Mouse (Mus musculus): ENCODE results near the gene Ldah. TPM values are rescaled to one million over a fixed set of nuclear protein-coding genes. Genes with fewer than 3 reads are reported as not detected.

The Ldah gene
- polyA plus RNA-seq, 1 experiment from 2014 or later: 71.6 TPM

DNA sequence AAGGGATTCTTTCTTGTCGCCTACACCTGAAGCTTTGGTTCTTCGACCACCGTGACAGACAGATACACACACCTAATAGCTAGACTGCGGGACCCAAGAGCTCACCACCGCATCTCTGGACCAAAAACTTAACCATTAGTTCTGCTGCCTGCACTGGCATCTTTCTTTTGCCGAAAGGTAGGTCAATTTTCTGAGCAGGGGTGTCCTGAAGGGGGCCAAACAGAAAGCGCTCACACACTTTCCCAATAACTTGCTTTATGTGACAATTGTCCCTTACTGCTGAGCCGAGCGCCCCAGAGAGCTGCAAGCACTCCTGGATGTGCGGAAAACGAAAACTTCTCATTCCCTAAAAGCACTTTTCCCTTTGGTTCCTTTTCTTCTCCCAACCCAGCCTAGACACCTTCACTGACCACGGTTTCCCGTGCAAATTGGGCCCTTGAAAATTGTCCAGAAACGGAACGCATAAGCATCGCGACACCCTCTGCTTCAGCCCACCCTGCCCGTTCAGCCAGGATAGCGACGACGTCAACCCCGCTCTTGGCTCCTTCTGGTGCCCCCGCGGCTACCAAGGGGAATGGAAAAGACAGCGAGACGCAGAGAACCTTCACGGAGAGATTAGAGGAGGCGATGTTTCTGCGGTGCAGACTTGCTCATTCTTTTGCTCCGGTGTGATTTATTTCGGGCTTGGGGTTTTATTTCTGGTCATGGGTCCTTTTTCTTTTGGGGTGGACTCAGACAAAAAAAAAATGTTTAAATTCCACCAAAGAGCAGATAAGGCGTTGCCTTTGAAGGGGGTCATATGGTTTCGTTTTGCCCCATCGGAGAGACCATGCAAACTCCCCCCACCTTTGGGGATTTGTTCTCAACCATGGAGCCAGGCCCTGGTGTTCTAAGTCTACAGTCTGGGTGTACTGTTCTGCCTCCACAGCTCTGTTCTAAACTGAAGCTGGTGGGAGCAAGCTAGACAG is 91.5 kb downstream of the Ldah start:
- Histone ChIP-seq H3K9ac (replicated peaks; ENCODE audit: low read length) (no peak overlapping the region), H3K36me3 (replicated peaks; ENCODE audit: control insufficient read depth, insufficient read depth, low read depth, low read length) (no peaks in the 10 kb centered on the region), H3K27me3 (ENCODE audit: control insufficient read depth, insufficient read depth, low read length) (peaks cover 81% of the 10 kb centered on the region), H3K4me2 (ENCODE audit: low read depth, low read length) (no peak overlapping the region; the same call in 1 of the 2 replicates), H3K4me3 (ENCODE audit: low read depth, low read length) (0 out of 2 replicates have a peak overlapping the region, but pooled peaks have one; percentile 11), H3K4me1 (ENCODE audit: control insufficient read depth, insufficient read depth, low read length) (peaks cover 7% of the 10 kb centered on the region), H3K9me3 (replicated peaks; ENCODE audit: control insufficient read depth, low read length) (no peaks in the 10 kb centered on the region), H3K27ac (replicated peaks; ENCODE audit: low read depth, low read length) (no peak overlapping the region)
- ATAC-seq (replicated peaks; ENCODE audit: insufficient number of reproducible peaks, low FRiP score, low TSS enrichment, low read depth): no peak
- WGBS: 5% methylated on average over 34 of the region's 34 CpGs
- peak; percentile 54 for DNase-seq (ENCODE audit: low spot score)

DNA sequence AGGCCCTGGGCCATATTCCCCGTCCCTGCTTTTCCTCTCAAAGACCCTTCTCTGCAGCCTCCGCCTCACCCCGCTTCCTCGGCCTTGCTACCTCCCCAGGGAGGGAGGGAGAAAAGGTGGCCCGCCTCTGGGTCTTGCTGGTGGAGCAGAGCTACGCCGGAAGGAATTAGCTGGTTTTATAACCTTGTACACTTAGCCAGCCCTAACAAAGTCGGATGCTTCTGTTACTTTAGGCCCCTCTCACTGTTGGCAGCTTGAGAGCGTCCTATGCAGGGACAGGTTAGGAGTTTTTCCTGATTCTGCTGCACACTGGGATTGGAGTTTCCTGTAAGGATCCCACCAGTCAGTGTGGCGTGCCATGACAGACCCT is 92.2 kb downstream of the Ldah start:
- Histone ChIP-seq H3K4me3 (ENCODE audit: low read depth, low read length) (peak overlapping the region; percentile 14; the same call in 1 of the 2 replicates), H3K4me2 (ENCODE audit: low read depth, low read length) (peak overlapping the region; percentile 11), H3K36me3 (replicated peaks; ENCODE audit: control insufficient read depth, insufficient read depth, low read depth, low read length) (no peaks in the 10 kb centered on the region), H3K27me3 (ENCODE audit: control insufficient read depth, insufficient read depth, low read length) (peaks cover 82% of the 10 kb centered on the region), H3K4me1 (ENCODE audit: control insufficient read depth, insufficient read depth, low read length) (peaks cover 7% of the 10 kb centered on the region), H3K27ac (replicated peaks; ENCODE audit: low read depth, low read length) (no peak overlapping the region), H3K9me3 (replicated peaks; ENCODE audit: control insufficient read depth, low read length) (no peaks in the 10 kb centered on the region), H3K9ac (replicated peaks; ENCODE audit: low read length) (no peak overlapping the region)
- DNase-seq (ENCODE audit: low spot score) (no peak), ATAC-seq (replicated peaks; ENCODE audit: insufficient number of reproducible peaks, low FRiP score, low TSS enrichment, low read depth) (no peak)
- 9% methylated on average over 10 of the region's 10 CpGs for WGBS

DNA sequence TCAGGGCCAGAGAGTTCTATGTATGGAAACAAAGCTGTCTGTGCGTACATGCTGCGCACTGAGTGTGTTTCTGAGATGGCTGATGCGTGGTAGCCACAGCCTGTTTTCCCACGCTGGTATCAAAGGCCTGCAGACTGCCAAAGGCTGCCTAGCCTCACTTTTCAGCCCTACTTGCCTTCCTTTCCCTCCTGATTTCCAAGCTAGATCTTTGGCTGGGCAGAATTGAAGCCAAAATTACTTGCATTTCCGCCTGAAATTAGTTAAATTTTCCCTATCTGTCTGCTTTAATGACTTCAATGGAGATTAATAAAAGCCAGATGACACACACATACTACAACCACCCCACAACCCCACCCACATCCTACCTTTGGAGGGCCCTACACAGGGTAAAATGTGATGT is 92.6 kb downstream of the Ldah start:
- Histone ChIP-seq H3K9ac (replicated peaks; ENCODE audit: low read length) (no peak overlapping the region), H3K4me3 (ENCODE audit: low read depth, low read length) (no peak overlapping the region; the same call in 1 of the 2 replicates), H3K9me3 (replicated peaks; ENCODE audit: control insufficient read depth, low read length) (no peaks in the 10 kb centered on the region), H3K4me2 (ENCODE audit: low read depth, low read length) (peak overlapping the region; percentile 8), H3K27ac (replicated peaks; ENCODE audit: low read depth, low read length) (no peak overlapping the region), H3K4me1 (ENCODE audit: control insufficient read depth, insufficient read depth, low read length) (peaks cover 7% of the 10 kb centered on the region), H3K36me3 (replicated peaks; ENCODE audit: control insufficient read depth, insufficient read depth, low read depth, low read length) (no peaks in the 10 kb centered on the region), H3K27me3 (ENCODE audit: control insufficient read depth, insufficient read depth, low read length) (peaks cover 83% of the 10 kb centered on the region)
- WGBS: 14% methylated on average over 5 of the region's 5 CpGs
- ATAC-seq (replicated peaks; ENCODE audit: insufficient number of reproducible peaks, low FRiP score, low TSS enrichment, low read depth): no peak
- DNase-seq (ENCODE audit: low spot score): no peak

DNA sequence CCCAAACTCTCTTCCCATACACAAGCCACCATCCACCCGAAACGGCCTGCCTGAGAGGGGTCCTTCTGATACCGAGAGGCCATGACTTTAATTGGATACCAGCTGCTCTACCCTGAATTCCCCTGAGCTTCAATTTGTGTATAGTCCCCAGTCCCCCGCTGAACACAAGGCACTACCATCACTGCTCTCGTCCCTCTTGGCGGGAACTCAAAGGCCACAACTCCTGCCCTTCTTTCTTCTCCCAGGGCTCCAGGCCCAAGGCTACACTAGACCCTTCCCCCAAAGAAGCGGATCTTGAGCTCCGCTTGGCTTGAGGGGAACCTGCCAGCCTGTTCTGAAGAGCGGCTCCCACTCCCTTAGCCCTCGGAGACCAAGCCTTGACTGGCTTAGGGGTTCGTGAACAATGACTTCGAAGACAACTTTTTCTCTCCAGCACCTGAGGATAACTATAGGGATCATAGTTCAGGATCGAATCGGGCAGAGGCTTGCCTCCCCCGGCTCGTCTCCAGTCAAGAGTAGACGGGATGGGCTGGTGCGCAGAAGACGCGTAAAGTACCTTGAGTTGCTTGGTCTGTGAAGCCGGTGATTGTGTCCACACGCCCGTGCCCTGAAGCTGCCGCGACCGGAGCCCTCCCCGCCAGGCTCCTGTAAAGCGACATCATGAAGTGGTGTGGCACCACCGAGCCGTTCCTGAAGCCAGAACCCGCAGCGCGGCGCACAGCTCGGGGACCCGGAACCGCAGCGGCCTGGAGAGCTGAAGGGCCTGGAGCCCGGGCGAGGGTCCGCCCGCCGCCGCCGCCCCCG is 93.3 kb downstream of the Ldah start:
- peak overlapping the region; percentile 47 for H3K4me3 ChIP-seq (ENCODE audit: low read depth, low read length)

DNA sequence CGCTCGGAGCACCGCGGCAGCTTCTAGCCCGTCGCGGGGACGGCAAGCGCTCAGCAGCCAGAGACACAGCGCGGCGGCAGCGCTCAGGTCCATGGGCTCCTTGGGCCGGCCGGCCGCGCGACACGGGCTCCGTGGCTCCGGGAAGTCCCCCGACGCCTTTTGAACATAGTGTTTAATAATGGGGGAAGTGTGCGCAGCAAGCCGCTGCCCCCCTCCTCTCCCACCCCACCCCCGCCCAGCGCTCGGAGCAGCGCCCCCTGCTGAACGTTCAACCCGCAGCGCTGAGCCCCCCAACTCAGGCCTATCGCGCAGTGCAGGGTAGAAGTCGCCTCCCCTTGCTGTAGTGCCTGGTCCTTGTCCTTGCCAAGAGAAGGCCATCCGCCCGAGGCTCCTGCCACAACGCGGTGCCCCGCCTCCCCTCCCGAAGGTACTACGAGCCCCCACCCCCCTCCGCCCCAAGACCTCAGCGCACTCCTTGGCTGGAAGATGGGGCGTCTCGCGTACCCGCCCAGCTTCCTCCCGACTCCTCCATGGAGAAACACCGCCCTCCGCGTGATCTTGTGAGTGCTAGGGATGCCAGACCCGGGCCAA is 94.0 kb downstream of the Ldah start, which contains the start of gene Gdf7:
Gene Gdf7, minus strand, starts transcription at position 114 of the 591 bp plus-strand sequence.
- Histone ChIP-seq H3K9ac (replicated peaks; ENCODE audit: low read length) (peak within 1 kb of the TSS; percentile 50), H3K9me3 (replicated peaks; ENCODE audit: control insufficient read depth, low read length) (no peaks in the 10 kb centered on the region), H3K27ac (replicated peaks; ENCODE audit: low read depth, low read length) (no peak within 1 kb of the TSS), H3K4me3 (ENCODE audit: low read depth, low read length) (peak within 1 kb of the TSS; percentile 47), H3K4me1 (ENCODE audit: control insufficient read depth, insufficient read depth, low read length) (peaks cover 7% of the 10 kb centered on the region), H3K36me3 (replicated peaks; ENCODE audit: control insufficient read depth, insufficient read depth, low read depth, low read length) (no peaks in the 10 kb centered on the region), H3K27me3 (ENCODE audit: control insufficient read depth, insufficient read depth, low read length) (peaks cover 80% of the 10 kb centered on the region), H3K4me2 (ENCODE audit: low read depth, low read length) (peak within 1 kb of the TSS; percentile 85)
- ATAC-seq (replicated peaks; ENCODE audit: insufficient number of reproducible peaks, low FRiP score, low TSS enrichment, low read depth) (peak; percentile 39; the same call in 1 of the 2 replicates), DNase-seq (ENCODE audit: low spot score) (peak; percentile 52)
- 0% methylated on average over 52 of the region's 53 CpGs for WGBS

More for the DNA sequence above, 93.3 kb downstream of the Ldah start:
- 2% methylated on average over 36 of the region's 46 CpGs for WGBS
- Histone ChIP-seq H3K27me3 (ENCODE audit: control insufficient read depth, insufficient read depth, low read length) (peaks cover 84% of the 10 kb centered on the region), H3K9me3 (replicated peaks; ENCODE audit: control insufficient read depth, low read length) (no peaks in the 10 kb centered on the region), H3K27ac (replicated peaks; ENCODE audit: low read depth, low read length) (no peak overlapping the region), H3K4me1 (ENCODE audit: control insufficient read depth, insufficient read depth, low read length) (peaks cover 7% of the 10 kb centered on the region), H3K9ac (replicated peaks; ENCODE audit: low read length) (peak overlapping the region; percentile 50), H3K36me3 (replicated peaks; ENCODE audit: control insufficient read depth, insufficient read depth, low read depth, low read length) (no peaks in the 10 kb centered on the region), H3K4me2 (ENCODE audit: low read depth, low read length) (peak overlapping the region; percentile 85)
- DNase-seq (ENCODE audit: low spot score) (no peak), ATAC-seq (replicated peaks; ENCODE audit: insufficient number of reproducible peaks, low FRiP score, low TSS enrichment, low read depth) (no peak)

DNA sequence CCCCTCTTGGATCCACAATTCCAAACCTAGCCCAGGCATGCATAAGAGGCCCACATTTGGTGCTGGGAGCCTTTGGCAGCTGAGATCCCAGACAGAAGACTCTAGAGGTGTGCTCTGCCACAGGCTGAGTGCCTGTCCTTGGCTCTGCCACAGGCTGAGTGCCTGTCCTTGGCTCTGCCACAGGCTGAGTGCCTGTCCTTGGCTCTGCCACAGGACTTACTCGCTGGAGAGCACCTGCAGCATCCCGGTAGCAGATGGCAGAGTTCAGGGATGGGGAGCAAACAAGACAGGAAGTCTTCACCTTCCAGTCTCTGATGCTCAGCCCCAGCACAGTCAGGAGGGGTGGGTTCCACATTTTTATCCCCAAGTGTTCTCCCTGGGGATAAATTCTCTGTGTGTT is 97.4 kb downstream of the Ldah start:
- Histone ChIP-seq H3K4me2 (ENCODE audit: low read depth, low read length) (no peak overlapping the region), H3K36me3 (replicated peaks; ENCODE audit: control insufficient read depth, insufficient read depth, low read depth, low read length) (no peaks in the 10 kb centered on the region), H3K4me1 (ENCODE audit: control insufficient read depth, insufficient read depth, low read length) (peaks cover 5% of the 10 kb centered on the region), H3K9me3 (replicated peaks; ENCODE audit: control insufficient read depth, low read length) (no peaks in the 10 kb centered on the region), H3K27me3 (ENCODE audit: control insufficient read depth, insufficient read depth, low read length) (peaks cover 51% of the 10 kb centered on the region), H3K4me3 (ENCODE audit: low read depth, low read length) (no peak overlapping the region), H3K9ac (replicated peaks; ENCODE audit: low read length) (no peak overlapping the region), H3K27ac (replicated peaks; ENCODE audit: low read depth, low read length) (no peak overlapping the region)
- 40% methylated on average over 2 of the region's 2 CpGs for WGBS
- DNase-seq (ENCODE audit: low spot score) (no peak), ATAC-seq (replicated peaks; ENCODE audit: insufficient number of reproducible peaks, low FRiP score, low TSS enrichment, low read depth) (no peak)

DNA sequence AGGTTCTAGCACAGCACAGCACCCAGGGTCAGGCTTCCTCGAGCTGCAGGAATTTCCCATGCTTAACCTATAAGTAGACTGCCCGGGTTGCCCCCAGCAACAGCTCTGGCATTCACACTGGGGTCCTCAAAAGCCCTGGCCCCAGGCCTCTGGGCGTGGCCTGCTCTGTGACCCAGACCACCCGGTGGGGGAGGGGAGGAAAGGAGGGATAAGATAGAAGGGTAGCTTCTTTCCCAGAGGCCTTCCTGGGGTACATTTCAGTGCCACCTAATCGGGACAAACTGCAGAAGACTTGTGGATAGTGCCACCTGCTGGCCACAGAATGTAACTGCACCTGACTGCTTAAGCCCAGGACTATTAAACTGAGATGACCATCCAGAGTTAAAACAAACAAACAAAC is 98.5 kb downstream of the Ldah start:
- ATAC-seq (replicated peaks; ENCODE audit: insufficient number of reproducible peaks, low FRiP score, low TSS enrichment, low read depth) (peak; percentile 19; the same call in 1 of the 2 replicates), DNase-seq (ENCODE audit: low spot score) (peak; percentile 81)
- Histone ChIP-seq H3K9me3 (replicated peaks; ENCODE audit: control insufficient read depth, low read length) (no peaks in the 10 kb centered on the region), H3K27ac (replicated peaks; ENCODE audit: low read depth, low read length) (no peak overlapping the region), H3K4me1 (ENCODE audit: control insufficient read depth, insufficient read depth, low read length) (peaks cover 6% of the 10 kb centered on the region), H3K36me3 (replicated peaks; ENCODE audit: control insufficient read depth, insufficient read depth, low read depth, low read length) (no peaks in the 10 kb centered on the region), H3K4me3 (ENCODE audit: low read depth, low read length) (no peak overlapping the region), H3K4me2 (ENCODE audit: low read depth, low read length) (no peak overlapping the region), H3K27me3 (ENCODE audit: control insufficient read depth, insufficient read depth, low read length) (peaks cover 40% of the 10 kb centered on the region), H3K9ac (replicated peaks; ENCODE audit: low read length) (no peak overlapping the region)
- WGBS: 8% methylated on average over 5 of the region's 5 CpGs
